Mouse (Mus musculus) layer of hippocampus, postnatal 14 days (tissue): ENCODE measurements around the gene Vgll4. TPM values are rescaled to one million over a fixed set of nuclear protein-coding genes. Genes with fewer than 3 reads are reported as not detected.
A peak's percentile ranks its signal among the peaks of the same experiment; 100 is the strongest.

ENCODE experiments used
- DNase-seq, 2 experiments: peaks; one replicate each; pipeline ENCODE4 v3.0.0; 2021 to 2022; ENCODE audit warnings: low spot score in 2 of 2, mixed read lengths in 1 of 2
- total RNA-seq, 2 experiments: library from RNA; stranded (reverse); gene quantifications; 2 replicates each; pipeline ENCODE4 v1.2.3; 2021

The Vgll4 gene
- total RNA-seq, 2 experiments from 2014 or later, result 33.3 to 36.2 TPM

GRCm38 (mm10) chr6:114854368-114854767 lies 115.4 kb downstream of the Vgll4 start:
- DNase-seq, result no peak

- no peak for DNase-seq
Observed at GRCm38 (mm10) chr6:114852739-114853138, 117.1 kb downstream of the Vgll4 start.

GRCm38 (mm10) chr6:114851688-114852087 lies 118.1 kb downstream of the Vgll4 start:
- DNase-seq, result no peak

GRCm38 (mm10) chr6:114849787-114850186 lies 120.0 kb downstream of the Vgll4 start:
- DNase-seq, result no peak

- DNase-seq, result no peak
Observed at GRCm38 (mm10) chr6:114848761-114849160, 121.0 kb downstream of the Vgll4 start.

DNA sequence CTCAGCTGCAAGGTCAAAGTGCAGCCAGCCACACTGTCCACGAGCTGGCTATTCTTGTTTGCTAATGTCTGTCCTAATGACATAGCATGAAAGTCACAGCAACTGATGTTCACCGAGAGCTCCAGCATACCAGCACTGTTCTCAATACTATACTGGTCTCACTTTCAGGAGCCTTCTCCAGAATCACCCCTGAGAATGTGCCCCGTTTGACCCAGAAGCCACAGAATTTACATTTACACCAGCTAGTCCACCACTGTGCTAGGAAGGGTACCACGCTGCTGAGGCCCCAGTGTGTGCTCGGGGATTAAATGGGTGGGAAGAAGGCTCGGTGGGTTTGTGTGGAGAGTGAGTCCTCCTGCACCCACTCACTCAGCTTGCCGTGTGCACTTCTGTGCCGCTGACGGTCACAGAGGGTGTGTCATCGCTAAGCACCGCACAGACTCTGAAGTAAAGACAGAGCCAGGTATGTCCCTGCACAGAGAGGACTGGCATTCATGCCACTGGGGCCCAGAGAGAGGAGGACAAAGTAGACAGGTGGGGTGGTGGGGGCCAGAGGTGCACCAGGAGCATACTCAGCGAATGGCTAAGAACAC lies 122.1 kb downstream of the Vgll4 start:
- no peak for DNase-seq

DNA sequence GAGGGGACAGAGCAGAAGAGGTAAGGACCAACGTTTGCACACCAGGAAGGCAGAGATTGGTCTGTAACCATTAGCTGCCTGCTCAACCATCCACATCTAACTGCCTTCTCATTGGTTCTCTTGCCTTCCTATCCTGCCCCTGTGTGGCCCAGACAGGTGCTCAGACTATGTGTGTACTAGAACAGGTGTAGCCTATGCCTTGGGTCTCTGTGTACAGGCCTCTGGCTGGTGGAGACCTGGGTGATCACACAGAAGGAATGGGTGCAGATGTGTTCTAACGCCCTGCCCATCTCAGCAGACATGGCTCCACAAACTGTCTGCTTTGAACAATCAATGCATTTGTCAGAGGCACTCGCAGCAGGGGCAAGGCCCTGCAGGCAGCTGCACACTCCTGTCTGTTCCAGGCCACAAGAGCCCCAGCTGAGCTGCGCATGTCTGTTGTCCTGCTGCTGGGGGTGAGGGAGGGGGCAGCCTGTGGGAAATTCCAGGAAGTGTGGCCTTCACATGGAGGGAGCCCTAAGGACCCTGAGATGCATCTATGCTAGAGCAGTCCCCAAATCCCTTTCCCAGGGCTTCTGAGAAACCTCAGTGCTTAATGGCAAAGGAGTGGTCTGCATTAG lies 123.5 kb downstream of the Vgll4 start:
- DNase-seq, result no peak

- no peak for DNase-seq
Observed at GRCm38 (mm10) chr6:114842863-114843262, 126.9 kb downstream of the Vgll4 start.

DNA sequence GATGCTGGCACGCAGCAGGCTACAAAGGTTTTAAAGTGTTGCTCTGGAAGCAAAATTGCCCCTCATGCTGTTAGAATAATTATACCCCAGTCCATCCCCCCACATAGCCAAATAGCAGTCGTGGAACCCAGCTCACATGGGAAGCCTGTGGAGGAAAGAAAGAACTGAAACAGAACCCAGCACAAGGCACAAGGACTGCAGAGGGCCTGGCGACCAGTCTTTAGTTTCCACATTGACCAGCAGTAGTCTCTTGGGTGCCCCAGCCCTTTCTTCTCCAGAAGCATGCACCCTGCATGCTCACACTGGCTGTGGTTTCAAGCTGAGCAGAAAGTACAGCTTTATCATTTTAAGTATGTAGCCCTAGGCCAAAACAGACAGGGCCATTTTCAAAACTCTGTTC lies 127.7 kb downstream of the Vgll4 start:
- no peak for DNase-seq

DNA sequence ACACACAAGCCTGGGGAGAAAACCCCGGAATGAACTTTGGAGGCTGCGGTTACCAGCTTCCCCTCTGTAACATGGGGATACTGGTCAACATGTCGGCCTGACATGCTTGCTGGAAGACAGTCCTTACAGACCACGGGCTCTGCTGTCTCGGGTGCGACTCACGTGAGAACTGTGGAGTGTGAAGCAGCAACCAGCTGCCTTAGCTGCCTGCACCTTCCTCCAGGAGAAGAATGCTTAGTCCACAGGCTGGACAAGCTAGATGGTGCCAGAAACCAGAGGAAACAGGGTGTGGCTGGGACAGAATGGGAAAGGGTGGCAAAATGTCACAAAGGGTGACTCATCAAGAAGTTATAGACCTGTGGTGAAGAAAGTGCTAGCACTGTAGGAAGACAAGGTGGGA lies 129.8 kb downstream of the Vgll4 start:
- no peak for DNase-seq

DNA sequence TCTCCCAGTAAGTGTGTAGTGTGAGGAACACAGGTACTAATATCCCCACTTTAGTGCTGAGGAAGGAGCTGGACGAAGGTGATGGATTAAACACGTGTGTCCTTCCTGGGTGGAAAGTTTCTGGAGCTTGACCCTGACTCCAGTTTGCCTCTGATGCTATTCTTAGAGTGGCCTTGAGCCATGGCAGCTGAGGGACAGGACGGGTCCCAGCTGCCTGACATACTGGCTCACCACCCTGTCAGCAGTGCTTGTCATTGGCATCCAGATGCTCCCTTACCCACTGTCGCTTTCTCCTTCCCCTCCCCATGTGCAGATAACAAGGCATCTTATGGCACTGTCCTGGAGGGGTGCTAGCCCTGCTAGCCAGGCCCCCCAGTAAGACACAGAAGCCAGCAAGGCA lies 130.9 kb downstream of the Vgll4 start:
- no peak for DNase-seq

GRCm38 (mm10) chr6:114836433-114836832 lies 133.4 kb downstream of the Vgll4 start:
- no peak for DNase-seq

- DNase-seq, result no peak
Observed at GRCm38 (mm10) chr6:114835752-114836151, 134.0 kb downstream of the Vgll4 start.

- DNase-seq, result no peak
Observed at GRCm38 (mm10) chr6:114835344-114835743, 134.4 kb downstream of the Vgll4 start.

GRCm38 (mm10) chr6:114833791-114834346 lies 135.9 kb downstream of the Vgll4 start:
- DNase-seq, result no peak

- DNase-seq, result no peak
Observed at GRCm38 (mm10) chr6:114833058-114833685, 136.6 kb downstream of the Vgll4 start.

DNA sequence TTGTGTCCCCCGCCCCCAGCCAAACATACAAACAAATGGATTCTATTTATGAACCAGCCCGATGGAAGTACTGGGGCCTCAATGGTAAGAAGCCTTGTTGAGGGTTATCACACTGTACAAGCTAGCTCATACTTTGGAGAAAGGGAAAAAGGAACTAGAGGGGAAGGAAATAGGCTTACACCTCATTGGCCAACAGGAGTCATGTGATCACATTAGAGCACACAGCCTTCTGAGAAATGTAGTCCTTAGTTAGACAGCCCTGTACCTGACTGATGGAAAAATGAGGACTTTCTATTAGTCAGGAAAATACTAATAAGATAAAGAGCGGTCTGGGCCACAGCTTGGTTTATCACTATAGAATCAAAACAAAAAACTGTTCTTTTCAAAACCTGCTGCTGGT lies 138.0 kb downstream of the Vgll4 start:
- DNase-seq, result no peak

DNA sequence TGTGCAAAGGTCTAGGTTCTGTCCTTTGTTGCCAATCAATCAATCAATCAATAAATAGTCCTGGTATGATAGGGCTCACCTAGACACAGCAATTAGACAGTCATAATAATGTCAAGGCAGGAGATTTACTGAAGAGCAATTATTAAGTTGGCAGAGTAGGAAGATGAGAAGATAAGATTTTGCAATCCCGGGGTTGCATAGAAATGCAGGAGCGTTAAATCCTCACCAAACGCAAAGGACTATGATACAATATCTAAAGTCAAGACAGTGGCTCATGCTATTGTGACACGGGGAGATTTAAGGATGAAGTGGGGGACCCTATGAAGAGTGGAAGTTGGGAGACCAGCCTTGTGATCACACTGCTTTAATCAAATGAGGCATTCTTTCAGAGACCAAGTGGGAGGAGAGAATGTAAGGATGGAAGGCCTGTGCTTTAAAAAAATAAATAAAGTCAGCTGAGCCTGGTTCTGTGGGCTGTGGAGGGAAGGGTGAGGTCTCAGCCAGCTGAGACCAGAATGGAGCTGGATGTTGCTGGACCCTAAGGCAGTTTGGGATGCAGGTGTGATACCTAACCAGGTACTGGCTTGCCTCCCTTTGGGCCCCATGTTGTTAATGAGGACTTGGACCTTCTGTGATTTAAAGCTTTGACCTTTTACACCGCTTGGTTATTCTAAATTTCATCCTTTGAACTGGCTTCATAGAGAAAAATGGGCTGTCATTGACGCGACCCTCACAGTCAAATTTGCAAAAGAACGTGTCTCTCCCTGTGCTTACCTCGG lies 139.9 kb downstream of the Vgll4 start:
- DNase-seq, result no peak

GRCm38 (mm10) chr6:114826889-114827288 lies 142.9 kb downstream of the Vgll4 start:
- no peak for DNase-seq

DNA sequence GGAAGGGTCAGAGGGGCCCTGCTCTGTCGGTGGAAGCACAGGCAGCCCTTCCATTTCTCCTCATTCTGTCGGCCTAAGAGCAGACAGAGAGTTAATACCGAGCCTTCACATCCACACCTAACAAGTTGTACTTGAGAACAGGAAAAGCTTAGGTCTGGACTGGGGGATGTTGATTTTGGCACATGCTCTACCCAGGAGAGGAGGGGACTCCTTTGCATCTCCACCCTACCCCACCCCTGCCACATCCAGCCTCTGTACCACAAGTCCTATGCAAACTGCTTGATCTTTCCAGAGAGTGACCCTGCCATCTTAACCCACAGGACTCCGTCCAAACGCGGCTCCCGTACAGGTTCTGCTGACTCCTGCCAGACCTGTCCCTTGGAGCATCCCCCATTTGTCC lies 148.1 kb downstream of the Vgll4 start:
- no peak for DNase-seq

GRCm38 (mm10) chr6:114819971-114820481 lies 149.8 kb downstream of the Vgll4 start:
- DNase-seq, result peak in 1 of 2 experiments; percentile 21
